Mouse (Mus musculus) forebrain, embryonic 16.5 days (tissue): ENCODE results near the gene Slc46a2. TPM values are rescaled to one million over a fixed set of nuclear protein-coding genes. Genes with fewer than 3 reads are reported as not detected.
A peak's percentile ranks its signal among the peaks of the same experiment; 100 is the strongest.

ENCODE experiments used
- ATAC-seq: fragments of 200-750 bp; cut with Nextera tagmentation; 2 replicates; pipeline ENCODE4 v1.8.0; 2017; ENCODE audit warnings: mild to moderate bottlenecking, moderate library complexity
- H3K27ac ChIP-seq: fragments of 300-500 bp; sonication (generic); 2 replicates; pipeline ENCODE4 v1.5.1; 2014; ENCODE audit warnings: low read length, control low read depth
- H3K27me3 ChIP-seq: fragments of 300-500 bp; sonication (generic); replicated peaks from 2 replicates; pipeline ENCODE4 v1.6.1; 2014; ENCODE audit warnings: low read length; ENCODE audit not compliant: control insufficient read depth, insufficient read depth
- H3K36me3 ChIP-seq: fragments of 300-500 bp; sonication (generic); 2 replicates; pipeline ENCODE4 v1.6.1; 2014; ENCODE audit not compliant: control insufficient read depth, insufficient read depth
- H3K4me1 ChIP-seq: fragments of 300-500 bp; sonication (generic); replicated peaks from 2 replicates; pipeline ENCODE4 v1.6.1; 2014; ENCODE audit warnings: low read length; ENCODE audit not compliant: control insufficient read depth, insufficient read depth
- H3K4me2 ChIP-seq: fragments of 300-500 bp; sonication (generic); 2 replicates; pipeline ENCODE4 v1.6.1; 2014; ENCODE audit warnings: mild to moderate bottlenecking, low read length, control low read depth
- H3K4me3 ChIP-seq: fragments of 300-500 bp; sonication (generic); replicated peaks from 2 replicates; pipeline ENCODE4 v1.5.1; 2014; ENCODE audit warnings: mild to moderate bottlenecking, low read length, control low read depth
- H3K9ac ChIP-seq: fragments of 300-500 bp; sonication (generic); replicated peaks from 2 replicates; pipeline ENCODE4 v1.6.1; 2014; ENCODE audit warnings: low read depth, low read length, control low read depth
- H3K9me3 ChIP-seq: fragments of 300-500 bp; sonication (generic); 2 replicates; pipeline ENCODE4 v1.6.1; 2016; ENCODE audit warnings: low read length; ENCODE audit not compliant: control insufficient read depth
- whole genome bisulfite sequencing: fragments of 180-500 bp; shearing (Covaris S2); extraction: QIAGEN DNeasy Blood & Tissue Kit; methylation state at CpG from one replicate; pipeline ENCODE4 v1.1.7; 2014; 5-methylcytosine and 5-hydroxymethylcytosine counted together
- polyA plus RNA-seq: library from polyadenylated mRNA; unstranded; fragments of >200 nt; fragmentation: Nextera tagmentation; extraction: Ambion mirVana; gene quantifications from 2 replicates; pipeline ENCODE4 v1.2.1, GENCODE M21; 2015

Gene Slc46a2
- polyA plus RNA-seq, 1 experiment from 2014 or later, result not detected

- no peaks in the 10 kb centered on the region for H3K27me3 ChIP-seq
- no peaks in the 10 kb centered on the region for H3K4me1 ChIP-seq
- 89% methylated on average over 2 of the region's 2 CpGs for WGBS
- no peak for ATAC-seq
- no peaks in the 10 kb centered on the region for H3K9me3 ChIP-seq
- H3K4me2 ChIP-seq, result no peak overlapping the region
- no peak overlapping the region for H3K4me3 ChIP-seq
- H3K9ac ChIP-seq, result no peak overlapping the region
- no peak overlapping the region for H3K27ac ChIP-seq
- no peaks in the 10 kb centered on the region for H3K36me3 ChIP-seq
These were observed 33.6 kb downstream of the Slc46a2 start for GRCm38 (mm10) chr4:59881210-59881609.

- no peak overlapping the region for H3K4me2 ChIP-seq
- no peak for ATAC-seq
- WGBS, result 94% methylated on average over 5 of the region's 5 CpGs
These were observed 34.1 kb downstream of the Slc46a2 start for GRCm38 (mm10) chr4:59880725-59881124.

GRCm38 (mm10) chr4:59879444-59879843, 35.4 kb downstream of the Slc46a2 start:
- Histone ChIP-seq H3K36me3 (no peaks in the 10 kb centered on the region), H3K27ac (no peak overlapping the region), H3K9me3 (no peaks in the 10 kb centered on the region), H3K9ac (no peak overlapping the region), H3K4me1 (no peaks in the 10 kb centered on the region), H3K4me2 (no peak overlapping the region), H3K27me3 (no peaks in the 10 kb centered on the region), H3K4me3 (no peak overlapping the region)
- WGBS, result 34% methylated on average over 3 of the region's 3 CpGs
- ATAC-seq, result no peak

More at GRCm38 (mm10) chr4:59880725-59881124, 34.1 kb downstream of the Slc46a2 start:
- H3K9ac ChIP-seq, result no peak overlapping the region
- no peaks in the 10 kb centered on the region for H3K9me3 ChIP-seq
- H3K36me3 ChIP-seq, result no peaks in the 10 kb centered on the region
- H3K27me3 ChIP-seq, result no peaks in the 10 kb centered on the region
- no peak overlapping the region for H3K4me3 ChIP-seq
- no peaks in the 10 kb centered on the region for H3K4me1 ChIP-seq
- H3K27ac ChIP-seq, result no peak overlapping the region

GRCm38 (mm10) chr4:59878595-59878994, 36.3 kb downstream of the Slc46a2 start:
- 93% methylated on average over 8 of the region's 8 CpGs for WGBS
- no peak for ATAC-seq
- Histone ChIP-seq H3K4me2 (no peak overlapping the region), H3K9ac (no peak overlapping the region), H3K36me3 (no peaks in the 10 kb centered on the region), H3K27me3 (no peaks in the 10 kb centered on the region), H3K4me1 (no peaks in the 10 kb centered on the region), H3K9me3 (no peaks in the 10 kb centered on the region), H3K4me3 (no peak overlapping the region), H3K27ac (no peak overlapping the region)

- H3K9ac ChIP-seq, result no peak overlapping the region; the same call in 1 of the 2 replicates
- H3K27me3 ChIP-seq, result no peaks in the 10 kb centered on the region
- peak; percentile 34; the same call in 1 of the 2 replicates for ATAC-seq
- H3K4me1 ChIP-seq, result no peaks in the 10 kb centered on the region
- H3K4me2 ChIP-seq, result no peak overlapping the region
- H3K27ac ChIP-seq, result no peak overlapping the region
- H3K4me3 ChIP-seq, result no peak overlapping the region
- no peaks in the 10 kb centered on the region for H3K9me3 ChIP-seq
- H3K36me3 ChIP-seq, result no peaks in the 10 kb centered on the region
- 31% methylated on average over 2 of the region's 2 CpGs for WGBS
These were observed 37.8 kb downstream of the Slc46a2 start for GRCm38 (mm10) chr4:59877025-59877424.

- no peaks in the 10 kb centered on the region for H3K9me3 ChIP-seq
These were observed 38.3 kb downstream of the Slc46a2 start for GRCm38 (mm10) chr4:59876570-59876969.

GRCm38 (mm10) chr4:59873830-59874229, 41.0 kb downstream of the Slc46a2 start:
- Histone ChIP-seq H3K9me3 (no peaks in the 10 kb centered on the region), H3K4me2 (no peak overlapping the region), H3K27ac (no peak overlapping the region), H3K36me3 (no peaks in the 10 kb centered on the region), H3K27me3 (no peaks in the 10 kb centered on the region), H3K9ac (no peak overlapping the region), H3K4me1 (peaks cover 14% of the 10 kb centered on the region), H3K4me3 (no peak overlapping the region)
- no peak for ATAC-seq
- 48% methylated on average over 5 of the region's 5 CpGs for WGBS

More at GRCm38 (mm10) chr4:59876570-59876969, 38.3 kb downstream of the Slc46a2 start:
- Histone ChIP-seq H3K4me2 (no peak overlapping the region), H3K4me3 (no peak overlapping the region), H3K27ac (no peak overlapping the region), H3K9ac (no peak overlapping the region; the same call in 1 of the 2 replicates), H3K27me3 (no peaks in the 10 kb centered on the region), H3K36me3 (no peaks in the 10 kb centered on the region), H3K4me1 (no peaks in the 10 kb centered on the region)
- peak; percentile 16; the same call in 1 of the 2 replicates for ATAC-seq
- 55% methylated on average over 6 of the region's 6 CpGs for WGBS

GRCm38 (mm10) chr4:59873240-59873639, 41.6 kb downstream of the Slc46a2 start:
- Histone ChIP-seq H3K4me2 (no peak overlapping the region), H3K4me1 (peaks cover 14% of the 10 kb centered on the region), H3K9me3 (no peaks in the 10 kb centered on the region), H3K36me3 (no peaks in the 10 kb centered on the region), H3K9ac (no peak overlapping the region), H3K4me3 (no peak overlapping the region), H3K27ac (no peak overlapping the region), H3K27me3 (no peaks in the 10 kb centered on the region)
- WGBS, result 38% methylated on average over 6 of the region's 6 CpGs
- ATAC-seq, result no peak

- Histone ChIP-seq H3K9ac (no peak overlapping the region), H3K27ac (no peak overlapping the region), H3K36me3 (no peaks in the 10 kb centered on the region), H3K4me2 (no peak overlapping the region), H3K27me3 (no peaks in the 10 kb centered on the region), H3K4me3 (no peak overlapping the region), H3K4me1 (peaks cover 14% of the 10 kb centered on the region), H3K9me3 (no peaks in the 10 kb centered on the region)
- ATAC-seq, result peak; percentile 81
- 59% methylated on average over 9 of the region's 9 CpGs for WGBS
These were observed 43.8 kb downstream of the Slc46a2 start for GRCm38 (mm10) chr4:59870859-59871591.
